ENCODE assay signal across 9 mouse cellular contexts in the genomic region with DNA sequence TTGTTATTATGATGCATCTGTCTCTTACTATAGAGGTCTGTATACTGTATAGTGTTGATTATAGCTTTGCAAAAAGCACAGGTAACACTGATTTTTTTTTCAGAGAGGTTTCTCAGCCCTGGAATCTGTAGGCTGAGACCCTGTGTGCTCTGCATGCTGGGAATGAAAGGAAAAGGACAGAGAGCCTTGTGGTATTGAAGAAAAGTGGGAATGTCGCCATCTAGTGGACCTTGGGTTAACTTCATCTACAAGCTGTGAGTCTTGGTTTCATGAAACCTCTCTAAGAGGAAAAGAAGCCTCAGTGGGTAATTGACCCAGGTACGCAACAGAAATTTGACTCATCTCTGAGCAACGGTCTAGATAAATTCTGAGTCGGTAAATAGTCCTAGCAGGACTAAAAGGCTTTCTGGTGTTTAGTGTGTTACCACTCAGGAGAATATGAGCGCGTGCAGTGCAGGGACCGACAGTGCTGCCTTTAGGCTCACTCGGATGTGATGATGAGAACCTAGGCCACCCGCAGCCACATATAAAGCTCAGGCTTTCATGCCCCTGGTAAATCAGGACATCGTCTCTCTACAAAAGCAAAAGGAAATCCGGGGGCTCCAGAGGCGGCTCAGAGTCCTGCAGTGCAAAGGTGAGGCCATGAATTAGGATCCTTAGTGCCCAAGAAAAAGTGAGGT.
DNase-seq lines count a peak whose midpoint lies in the region; ATAC-seq and TF ChIP-seq lines count a peak whose summit lies in the region.
"Had no signal": no experiment of that assay in that cellular context is flagged by ENCODE, and none has a peak within 500 bp of the region (broad histone marks: within the 10 kb centered on the region; RNA-seq: fewer than 3 reads in every experiment).

No protein-coding gene starts in this region.

- H3K9me3 ChIP-seq in CH12.LX (replicated peaks; ENCODE audit: low read length), result no peaks in the 10 kb centered on the region
- H3K9me3 ChIP-seq in hindbrain, embryonic 11.5 days (ENCODE audit: control insufficient read depth, low read length), result no peaks in the 10 kb centered on the region

- in situ Hi-C loops in CH12.LX (cut with MboI; ENCODE audit: low pct_ligation_motif_present, low pct_unique_long_range_greater_than_20kb, low sequenced_read_pairs), result loop anchor here (25.0 kb wide), 1 partner anchor 529 kb away; no protein-coding TSS in a partner anchor

- dilution Hi-C loops in CH12.LX (cut with MboI; ENCODE audit: extremely low pct_ligation_motif_present, extremely low pct_unique_long_range_greater_than_20kb, low sequenced_read_pairs), result no loop called here

- WGBS in hindbrain, embryonic 11.5 days, result 47% methylated on average over 12 of the region's 12 CpGs

- H3K4me1 ChIP-seq in CH12.LX (ENCODE audit: control insufficient read depth in 1 of 2, insufficient read depth in 2 of 2), result no peaks in the 10 kb centered on the region
- H3K4me1 ChIP-seq in hindbrain, embryonic 11.5 days (replicated peaks; ENCODE audit: control insufficient read depth, insufficient read depth, low read length), result no peaks in the 10 kb centered on the region

- no peak for TF ChIP-seq RAD21 in CH12.LX (IDR thresholded peaks at IDR 0.05; ENCODE audit: low read depth, low read length)

- no peak for ATAC-seq in hindbrain, embryonic 11.5 days (ENCODE audit: low FRiP score)

- H3K79me2 ChIP-seq in CH12.LX (replicated peaks; ENCODE audit: control insufficient read depth, extremely low read depth, insufficient read depth, poor library complexity, severe bottlenecking), result no peaks in the 10 kb centered on the region

- DNase-seq in heart, adult 11 months, result peak; percentile 55
- no peak for DNase-seq in heart, postnatal 25 days (ENCODE audit: low spot score)
- DNase-seq in CH12.LX (ENCODE audit: extremely low read depth), result no peak
- DNase-seq in cerebellum, postnatal 14 days, result peak; percentile 67 to 78
- peak; percentile 79 for DNase-seq in hindbrain, embryonic 11.5 days (ENCODE audit: low spot score)
- peak; percentile 16 for DNase-seq in lung, postnatal 10 days
- peak; percentile 44 for DNase-seq in right cerebral cortex, postnatal 4 days
- no peak for DNase-seq in ovary, postnatal 36 days (ENCODE audit: low spot score)

- no peak overlapping the region for H3K4me3 ChIP-seq in CH12.LX (replicated peaks in 1 of 3; ENCODE audit: low read depth in 2 of 3, low read length in 2 of 3, poor library complexity in 1 of 3)
- no peak overlapping the region for H3K4me3 ChIP-seq in hindbrain, embryonic 11.5 days (ENCODE audit: low read depth, low read length)
- H3K4me3 ChIP-seq: myocyte had no signal

- no peak overlapping the region for H3K27ac ChIP-seq in CH12.LX (ENCODE audit: insufficient read depth, low read depth)
- H3K27ac ChIP-seq in hindbrain, embryonic 11.5 days (ENCODE audit: low read depth, low read length), result no peak overlapping the region

- no peak overlapping the region for H3K4me2 ChIP-seq in CH12.LX (ENCODE audit: insufficient read depth, low read depth, poor library complexity, severe bottlenecking)
- H3K4me2 ChIP-seq in hindbrain, embryonic 11.5 days (replicated peaks; ENCODE audit: low read depth, low read length), result no peak overlapping the region

- peaks cover 74% of the 10 kb centered on the region for H3K27me3 ChIP-seq in CH12.LX (replicated peaks)
- H3K27me3 ChIP-seq in hindbrain, embryonic 11.5 days (ENCODE audit: control insufficient read depth, insufficient read depth, low read length), result no peaks in the 10 kb centered on the region

- H3K9ac ChIP-seq in CH12.LX (ENCODE audit: insufficient read depth, low read depth), result no peak overlapping the region
- no peak overlapping the region for H3K9ac ChIP-seq in hindbrain, embryonic 11.5 days (ENCODE audit: low read depth, low read length)

- TF ChIP-seq EP300 in CH12.LX (IDR thresholded peaks at IDR 0.05; ENCODE audit: low read length), result no peak

- TF ChIP-seq CTCF in CH12.LX (conservative IDR thresholded peaks at IDR 0.05 in 1 of 2, IDR thresholded peaks at IDR 0.05 in 1 of 2; ENCODE audit: low read depth in 2 of 2, low read length in 2 of 2), result peak; percentile 27 to 29; a peak in 2 of 4 replicates

- no peak for TF ChIP-seq POLR2A in CH12.LX (IDR thresholded peaks at IDR 0.05; ENCODE audit: low read depth, low read length)

- no peaks in the 10 kb centered on the region for H3K36me3 ChIP-seq in CH12.LX (replicated peaks in 1 of 2; ENCODE audit: control insufficient read depth in 1 of 2, insufficient read depth in 1 of 2, low read length in 1 of 2)
- no peaks in the 10 kb centered on the region for H3K36me3 ChIP-seq in hindbrain, embryonic 11.5 days (ENCODE audit: control insufficient read depth, insufficient read depth, low read length)

- intact Hi-C loops in heart, postnatal 25 days (cut with DNase I), result no loop called here

TF ChIP-seq in CH12.LX, 34 proteins besides CTCF, POLR2A, EP300 and RAD21:
- TF ChIP-seq SIN3A (IDR thresholded peaks at IDR 0.05; ENCODE audit: low read length), result no peak
TF ChIP-seq in CH12.LX: peak in this region for 0.

Comparison
In these comparisons a context has a peak if more than half of its experiments do, and no peak if none do; other contexts are left out.
1. DNase-seq: peak in heart, adult 11 months (single experiment), cerebellum, postnatal 14 days (2 of 2), hindbrain, embryonic 11.5 days (single experiment), lung, postnatal 10 days (single experiment) and right cerebral cortex, postnatal 4 days (single experiment); none in heart, postnatal 25 days (single experiment), CH12.LX (single experiment) and ovary, postnatal 36 days (single experiment).